Mouse (Mus musculus): ENCODE data around the gene Ppie. TPM values are rescaled to one million over a fixed set of nuclear protein-coding genes. Genes with fewer than 3 reads are reported as not detected.
"Not testable (repeated sequence)": the region's sequence is repeated elsewhere in the genome, so short reads cannot be mapped to it uniquely, and the experiment has no call there.

Ppie gene
- 119 and 126 TPM in 2 replicates for polyA plus RNA-seq (2014; fragmentation: Nextera tagmentation; extraction: Ambion mirVana)

DNA sequence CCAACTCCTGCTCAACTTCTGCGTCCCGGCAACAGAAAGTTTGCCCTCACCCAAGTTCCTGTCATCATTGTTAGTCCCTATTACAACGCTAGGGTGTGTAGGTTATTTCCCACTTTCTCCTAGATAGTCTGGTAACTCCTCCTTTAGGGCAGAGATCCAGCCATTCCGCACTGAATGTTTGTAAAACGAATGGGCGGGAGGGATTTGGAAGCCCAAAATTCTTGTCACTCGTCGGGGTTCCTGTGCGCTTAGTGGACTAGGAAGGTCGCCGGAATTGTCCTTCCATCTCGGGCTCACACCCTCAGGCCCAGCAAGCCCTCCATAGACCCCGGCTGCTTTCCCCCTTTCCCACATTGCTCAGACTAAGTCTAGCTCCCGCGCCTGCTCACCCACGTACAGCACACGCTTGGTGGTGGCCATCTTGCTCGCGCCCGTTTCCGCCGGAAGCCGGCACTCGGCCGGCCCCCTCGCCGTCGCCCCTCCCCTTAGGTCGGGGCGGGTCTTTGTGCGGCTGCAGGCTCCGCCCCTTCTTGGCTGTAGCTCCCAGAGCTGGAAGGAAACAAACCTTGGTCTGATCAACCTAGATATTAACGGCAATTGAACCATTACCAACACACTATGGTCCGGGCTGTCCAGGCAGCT lies at the start of gene Ppie:
Gene Ppie (minus strand): TSS at position 439 of the 642 bp plus-strand sequence.
- Histone ChIP-seq H3K4me3 (ENCODE audit: low read depth, low read length) (peak within 1 kb of the TSS; percentile 78), H3K4me2 (peak within 1 kb of the TSS; percentile 89), H3K4me1 (ENCODE audit: control insufficient read depth, insufficient read depth, low read length) (peaks cover 11% of the 10 kb centered on the region), H3K9me3 (ENCODE audit: control insufficient read depth, low read length) (no peaks in the 10 kb centered on the region), H3K9ac (ENCODE audit: low read length) (peak within 1 kb of the TSS; percentile 76), H3K27ac (ENCODE audit: low read depth, low read length) (peak within 1 kb of the TSS; percentile 63), H3K36me3 (ENCODE audit: control insufficient read depth, insufficient read depth, low read length) (peaks cover 5% of the 10 kb centered on the region), H3K27me3 (ENCODE audit: control insufficient read depth, insufficient read depth, low read length) (no peaks in the 10 kb centered on the region)
- DNase-seq (ENCODE audit: low spot score, missing footprints) (peak; percentile 98), ATAC-seq (ENCODE audit: low FRiP score) (peak; percentile 97)
- WGBS = 1% methylated on average over 34 of the region's 34 CpGs

DNA sequence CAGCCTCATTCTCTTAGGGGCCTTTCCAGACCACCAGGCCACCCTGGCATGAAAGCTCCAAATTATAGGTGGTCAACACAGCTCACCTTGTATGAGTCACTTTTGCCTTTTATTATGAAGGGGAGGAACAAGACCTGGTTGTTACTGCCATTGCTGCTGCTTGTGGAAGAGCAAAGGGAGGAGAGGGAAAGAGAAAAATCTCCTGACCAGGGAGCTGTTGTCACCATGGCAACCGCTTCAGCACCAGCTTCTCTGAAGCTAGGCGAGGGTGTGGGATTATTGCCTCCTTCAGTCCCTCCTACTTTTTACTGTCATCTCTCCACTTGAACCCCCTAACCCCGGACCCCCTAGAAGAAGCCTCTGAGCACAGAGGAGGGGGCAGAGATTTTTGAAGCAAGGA lies 45.1 kb upstream of the Ppie start:
- peaks cover 7% of the 10 kb centered on the region for H3K4me1 ChIP-seq (ENCODE audit: control insufficient read depth, insufficient read depth, low read length)
- no peak overlapping the region for H3K4me3 ChIP-seq (ENCODE audit: low read depth, low read length)
- no peak overlapping the region for H3K9ac ChIP-seq (ENCODE audit: low read length)
- H3K27me3 ChIP-seq (ENCODE audit: control insufficient read depth, insufficient read depth, low read length) = peaks cover 38% of the 10 kb centered on the region
- no peaks in the 10 kb centered on the region for H3K9me3 ChIP-seq (ENCODE audit: control insufficient read depth, low read length)
- ATAC-seq (ENCODE audit: low FRiP score) (no peak), DNase-seq (ENCODE audit: low spot score, missing footprints) (no peak)
- no peak overlapping the region for H3K27ac ChIP-seq (ENCODE audit: low read depth, low read length)
- H3K36me3 ChIP-seq (ENCODE audit: control insufficient read depth, insufficient read depth, low read length) = no peaks in the 10 kb centered on the region
- no peak overlapping the region for H3K4me2 ChIP-seq
- WGBS = 38% methylated on average over 3 of the region's 3 CpGs

DNA sequence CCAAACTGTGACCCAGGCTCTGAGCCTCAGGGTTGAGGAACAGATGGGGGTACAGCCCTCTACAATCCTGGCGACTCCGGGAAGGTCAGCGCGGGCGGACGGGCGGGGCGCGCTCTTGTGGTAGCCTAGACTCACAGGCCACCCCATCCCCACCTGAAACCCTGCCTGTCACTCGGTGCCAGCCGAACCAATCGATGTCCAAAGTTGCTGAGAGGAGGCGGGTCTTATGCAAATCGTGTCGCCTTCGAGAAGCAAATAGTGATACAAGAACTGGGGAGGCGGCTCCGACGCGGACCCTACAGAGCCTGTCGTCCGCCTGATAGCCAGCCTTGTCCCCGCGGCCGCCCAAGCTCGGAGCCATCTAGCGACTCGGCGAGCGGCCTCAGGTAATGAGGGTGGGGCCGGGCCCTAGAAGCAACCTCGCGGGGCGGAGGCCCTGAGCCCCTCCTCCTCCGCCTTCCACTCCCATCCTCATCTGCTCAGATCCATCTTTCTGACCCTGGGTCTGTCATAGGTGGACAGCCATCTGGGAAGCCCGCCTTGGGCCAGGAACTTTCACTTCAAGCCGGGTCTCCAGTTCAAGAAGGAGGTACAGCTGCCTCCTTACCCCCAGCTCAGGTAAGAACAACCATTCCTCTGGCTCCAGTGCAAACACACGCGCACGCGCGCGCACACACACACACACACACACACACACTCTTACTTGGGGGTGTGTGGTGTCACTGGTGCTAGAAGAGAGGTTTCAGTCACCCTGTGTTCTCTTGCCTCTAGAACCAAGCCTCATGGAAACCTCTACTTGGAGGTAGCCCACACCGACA lies 43.7 kb upstream of the Ppie start:
- no peaks in the 10 kb centered on the region for H3K36me3 ChIP-seq (ENCODE audit: control insufficient read depth, insufficient read depth, low read length)
- H3K4me1 ChIP-seq (ENCODE audit: control insufficient read depth, insufficient read depth, low read length) = peaks cover 7% of the 10 kb centered on the region
- peak overlapping the region; percentile 25 for H3K4me3 ChIP-seq (ENCODE audit: low read depth, low read length)
- ATAC-seq (ENCODE audit: low FRiP score) = peak; percentile 93
- DNase-seq (ENCODE audit: low spot score, missing footprints) = peak; percentile 97
- WGBS = 10% methylated on average over 44 of the region's 44 CpGs
- no peak overlapping the region for H3K27ac ChIP-seq (ENCODE audit: low read depth, low read length)
- H3K4me2 ChIP-seq = peak overlapping the region; percentile 80
- no peaks in the 10 kb centered on the region for H3K9me3 ChIP-seq (ENCODE audit: control insufficient read depth, low read length)
- peaks cover 38% of the 10 kb centered on the region for H3K27me3 ChIP-seq (ENCODE audit: control insufficient read depth, insufficient read depth, low read length)
- H3K9ac ChIP-seq (ENCODE audit: low read length) = peak overlapping the region; percentile 34

DNA sequence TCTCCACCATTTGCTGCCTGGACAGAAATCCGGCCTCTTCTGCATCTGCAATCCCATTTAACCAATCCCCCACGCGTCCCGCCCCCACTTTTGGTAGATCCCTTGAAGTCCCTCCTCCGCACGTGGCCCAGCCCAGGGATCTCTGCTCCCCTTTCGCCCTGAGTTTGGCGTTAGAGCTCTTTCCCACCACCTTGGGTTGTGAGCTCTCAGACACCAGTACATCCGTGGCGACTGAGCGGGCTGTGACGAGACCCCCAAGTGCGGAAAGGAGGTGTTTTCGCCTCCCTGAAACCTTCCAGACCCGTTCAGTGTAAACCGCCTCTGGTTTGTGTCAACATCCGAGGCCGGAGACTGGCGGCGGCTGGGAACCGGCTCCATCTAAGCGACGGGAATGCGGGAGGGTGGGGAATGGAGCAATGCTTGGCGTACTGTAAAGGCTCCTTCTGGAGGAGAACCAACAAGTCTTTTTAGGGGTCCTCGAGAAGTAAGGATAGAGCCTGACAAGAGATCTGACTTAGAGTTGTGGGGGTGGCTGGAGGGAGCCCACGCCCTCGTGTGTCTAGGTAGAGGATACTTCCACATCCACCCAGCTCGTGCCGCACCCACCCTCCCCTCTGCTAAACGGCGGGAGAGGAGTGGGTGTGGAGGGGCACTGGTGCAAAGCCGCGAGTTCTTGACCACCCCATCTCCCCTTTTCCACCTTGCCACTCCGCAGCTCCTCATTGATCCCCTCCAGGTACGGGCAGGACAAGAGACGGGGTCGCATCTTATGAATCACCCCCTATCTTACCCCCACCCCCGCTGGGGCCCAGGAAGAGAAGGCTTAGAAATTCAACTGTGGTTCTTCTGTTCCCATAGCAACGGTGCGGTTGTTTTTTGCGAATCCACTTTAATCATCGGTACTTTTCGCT lies 42.8 kb upstream of the Ppie start, which contains the start of gene Hpcal4:
Gene Hpcal4 (plus strand): TSS at position 900 of the 911 bp plus-strand sequence.
- H3K27me3 ChIP-seq (ENCODE audit: control insufficient read depth, insufficient read depth, low read length) = peaks cover 38% of the 10 kb centered on the region
- H3K4me3 ChIP-seq (ENCODE audit: low read depth, low read length) = peak within 1 kb of the TSS; percentile 25
- no peaks in the 10 kb centered on the region for H3K9me3 ChIP-seq (ENCODE audit: control insufficient read depth, low read length)
- DNase-seq (ENCODE audit: low spot score, missing footprints) = peak; percentile 94
- H3K4me1 ChIP-seq (ENCODE audit: control insufficient read depth, insufficient read depth, low read length) = peaks cover 7% of the 10 kb centered on the region
- H3K36me3 ChIP-seq (ENCODE audit: control insufficient read depth, insufficient read depth, low read length) = no peaks in the 10 kb centered on the region
- H3K4me2 ChIP-seq = peak within 1 kb of the TSS; percentile 80
- peak within 1 kb of the TSS; percentile 34 for H3K9ac ChIP-seq (ENCODE audit: low read length)
- no peak within 1 kb of the TSS for H3K27ac ChIP-seq (ENCODE audit: low read depth, low read length)
- 1% methylated on average over 44 of the region's 44 CpGs for WGBS
- ATAC-seq (ENCODE audit: low FRiP score) = peak; percentile 56

DNA sequence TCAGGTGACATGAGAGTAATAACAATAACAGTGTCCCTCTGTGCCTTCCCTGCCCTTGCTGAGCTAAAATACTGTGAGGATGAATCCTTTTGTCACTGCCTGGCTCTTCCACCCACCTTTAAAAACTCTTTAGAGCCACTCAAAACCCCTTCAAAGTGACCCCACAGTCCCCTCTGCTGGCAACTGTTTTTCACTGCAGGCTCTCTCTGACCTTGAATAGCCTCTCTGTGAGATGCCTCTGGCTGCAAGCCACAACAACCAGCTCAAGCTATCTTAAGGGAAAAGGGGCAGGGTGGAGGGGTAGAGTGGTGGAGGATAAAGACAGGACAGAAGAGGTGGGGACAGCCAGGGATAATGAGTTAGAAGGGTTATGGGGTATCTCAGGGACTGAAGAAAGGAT lies 32.1 kb upstream of the Ppie start:
- H3K9ac ChIP-seq (ENCODE audit: low read length) = no peak overlapping the region
- H3K9me3 ChIP-seq (ENCODE audit: control insufficient read depth, low read length) = no peaks in the 10 kb centered on the region
- no peak overlapping the region for H3K27ac ChIP-seq (ENCODE audit: low read depth, low read length)
- no peaks in the 10 kb centered on the region for H3K36me3 ChIP-seq (ENCODE audit: control insufficient read depth, insufficient read depth, low read length)
- H3K4me1 ChIP-seq (ENCODE audit: control insufficient read depth, insufficient read depth, low read length) = no peaks in the 10 kb centered on the region
- no peak overlapping the region for H3K4me2 ChIP-seq
- DNase-seq (ENCODE audit: low spot score, missing footprints) = no peak
- ATAC-seq (ENCODE audit: low FRiP score) = no peak
- H3K27me3 ChIP-seq (ENCODE audit: control insufficient read depth, insufficient read depth, low read length) = no peaks in the 10 kb centered on the region
- no peak overlapping the region for H3K4me3 ChIP-seq (ENCODE audit: low read depth, low read length)

DNA sequence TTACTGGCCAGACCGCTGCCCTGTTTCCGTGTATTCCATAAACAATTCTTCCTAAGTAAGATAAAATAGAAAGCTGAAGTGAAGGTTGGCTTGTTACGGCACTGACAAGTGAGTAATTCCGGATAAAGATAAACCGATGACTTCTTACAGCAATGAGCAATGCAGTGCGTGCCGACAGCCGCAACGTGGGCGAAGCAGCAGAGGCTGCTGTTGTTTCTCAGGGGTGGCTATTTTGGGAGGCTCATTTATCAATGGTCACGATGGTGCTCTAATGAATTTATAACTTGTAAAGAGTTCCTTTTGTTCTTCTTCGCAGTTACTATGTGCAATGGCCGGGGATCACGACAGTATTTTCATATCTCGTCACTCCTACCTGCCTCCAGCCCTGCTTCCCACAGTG lies 24.4 kb upstream of the Ppie start:
- Histone ChIP-seq H3K4me3 (ENCODE audit: low read depth, low read length) (no peak overlapping the region), H3K4me2 (no peak overlapping the region), H3K36me3 (ENCODE audit: control insufficient read depth, insufficient read depth, low read length) (no peaks in the 10 kb centered on the region), H3K9me3 (ENCODE audit: control insufficient read depth, low read length) (no peaks in the 10 kb centered on the region), H3K9ac (ENCODE audit: low read length) (no peak overlapping the region), H3K27ac (ENCODE audit: low read depth, low read length) (no peak overlapping the region), H3K4me1 (ENCODE audit: control insufficient read depth, insufficient read depth, low read length) (peaks cover 10% of the 10 kb centered on the region), H3K27me3 (ENCODE audit: control insufficient read depth, insufficient read depth, low read length) (no peaks in the 10 kb centered on the region)
- DNase-seq (ENCODE audit: low spot score, missing footprints) = no peak
- WGBS = 93% methylated on average over 15 of the region's 15 CpGs
- no peak for ATAC-seq (ENCODE audit: low FRiP score)

DNA sequence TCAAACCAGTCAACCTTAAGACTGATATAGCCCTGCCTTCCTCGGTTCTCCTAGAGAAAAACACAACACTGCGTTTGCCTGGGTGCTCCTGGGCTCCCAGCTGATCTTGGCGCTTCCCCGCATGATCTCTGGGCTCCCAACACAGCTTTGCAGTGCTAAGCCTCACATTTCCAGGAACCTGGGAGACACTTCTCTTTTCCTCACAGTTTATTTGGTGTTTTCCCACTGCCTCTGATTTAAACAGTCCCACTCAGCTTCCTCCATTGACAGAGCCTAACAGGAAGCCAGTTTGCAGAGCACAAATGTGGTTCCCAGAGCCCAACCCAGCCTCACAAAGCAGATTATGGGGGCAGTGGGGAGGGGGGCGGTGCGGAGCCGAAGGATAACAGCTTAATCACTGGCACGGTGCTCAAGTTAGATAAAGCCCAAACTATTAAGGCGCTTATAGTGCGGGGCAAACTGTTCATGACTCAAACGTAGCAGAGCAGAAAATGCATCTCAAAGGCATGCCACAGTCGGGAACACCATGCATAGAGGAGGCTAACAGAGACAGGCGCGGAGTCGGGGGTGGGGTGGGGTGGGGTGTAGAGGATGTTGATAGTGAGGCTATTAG lies 22.7 kb upstream of the Ppie start:
- Histone ChIP-seq H3K27ac (ENCODE audit: low read depth, low read length) (no peak overlapping the region), H3K4me1 (ENCODE audit: control insufficient read depth, insufficient read depth, low read length) (peaks cover 10% of the 10 kb centered on the region), H3K27me3 (ENCODE audit: control insufficient read depth, insufficient read depth, low read length) (no peaks in the 10 kb centered on the region), H3K4me2 (peak overlapping the region; percentile 32), H3K9ac (ENCODE audit: low read length) (peak overlapping the region; percentile 17), H3K9me3 (ENCODE audit: control insufficient read depth, low read length) (no peaks in the 10 kb centered on the region), H3K36me3 (ENCODE audit: control insufficient read depth, insufficient read depth, low read length) (no peaks in the 10 kb centered on the region), H3K4me3 (ENCODE audit: low read depth, low read length) (no peak overlapping the region)
- DNase-seq (ENCODE audit: low spot score, missing footprints) = peak; percentile 91
- 7% methylated on average over 15 of the region's 15 CpGs for WGBS
- ATAC-seq (ENCODE audit: low FRiP score) = peak; percentile 55

DNA sequence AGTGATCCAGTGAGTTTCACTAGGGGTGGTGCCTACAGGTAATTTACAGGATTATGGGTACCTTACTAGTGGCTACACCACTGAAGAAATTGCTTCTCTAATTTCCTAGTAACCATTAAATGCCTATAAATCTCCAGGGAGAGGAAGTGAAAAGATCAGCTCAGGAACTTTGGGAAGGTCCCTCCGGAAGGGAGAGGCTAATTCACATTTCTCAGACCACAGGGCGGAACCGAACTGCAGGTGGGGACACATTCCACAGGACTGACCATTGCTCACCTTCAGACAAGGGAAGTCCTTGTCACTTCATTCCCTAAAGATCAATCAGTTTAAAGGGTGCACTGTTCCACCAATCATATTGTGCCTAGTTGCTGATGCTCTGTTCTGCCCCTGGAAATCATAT lies 21.5 kb upstream of the Ppie start:
- H3K4me2 ChIP-seq; ATAC-seq (ENCODE audit: low FRiP score): not testable (repeated sequence)
- 87% methylated on average over 3 of the region's 3 CpGs for WGBS

More for the DNA sequence above, 21.5 kb upstream of the Ppie start:
- not testable (repeated sequence) for H3K27me3 ChIP-seq (ENCODE audit: control insufficient read depth, insufficient read depth, low read length); DNase-seq (ENCODE audit: low spot score, missing footprints); H3K9ac ChIP-seq (ENCODE audit: low read length); H3K36me3 ChIP-seq (ENCODE audit: control insufficient read depth, insufficient read depth, low read length); H3K27ac ChIP-seq (ENCODE audit: low read depth, low read length); H3K4me1 ChIP-seq (ENCODE audit: control insufficient read depth, insufficient read depth, low read length); H3K4me3 ChIP-seq (ENCODE audit: low read depth, low read length); H3K9me3 ChIP-seq (ENCODE audit: control insufficient read depth, low read length)
